Mouse (Mus musculus): Measurements from ENCODE around the gene Psmd13. TPM values are rescaled to one million over a fixed set of nuclear protein-coding genes. Genes with fewer than 3 reads are reported as not detected.

The Psmd13 gene
- 182 and 184 TPM in 2 replicates for total RNA-seq (2017)

DNA sequence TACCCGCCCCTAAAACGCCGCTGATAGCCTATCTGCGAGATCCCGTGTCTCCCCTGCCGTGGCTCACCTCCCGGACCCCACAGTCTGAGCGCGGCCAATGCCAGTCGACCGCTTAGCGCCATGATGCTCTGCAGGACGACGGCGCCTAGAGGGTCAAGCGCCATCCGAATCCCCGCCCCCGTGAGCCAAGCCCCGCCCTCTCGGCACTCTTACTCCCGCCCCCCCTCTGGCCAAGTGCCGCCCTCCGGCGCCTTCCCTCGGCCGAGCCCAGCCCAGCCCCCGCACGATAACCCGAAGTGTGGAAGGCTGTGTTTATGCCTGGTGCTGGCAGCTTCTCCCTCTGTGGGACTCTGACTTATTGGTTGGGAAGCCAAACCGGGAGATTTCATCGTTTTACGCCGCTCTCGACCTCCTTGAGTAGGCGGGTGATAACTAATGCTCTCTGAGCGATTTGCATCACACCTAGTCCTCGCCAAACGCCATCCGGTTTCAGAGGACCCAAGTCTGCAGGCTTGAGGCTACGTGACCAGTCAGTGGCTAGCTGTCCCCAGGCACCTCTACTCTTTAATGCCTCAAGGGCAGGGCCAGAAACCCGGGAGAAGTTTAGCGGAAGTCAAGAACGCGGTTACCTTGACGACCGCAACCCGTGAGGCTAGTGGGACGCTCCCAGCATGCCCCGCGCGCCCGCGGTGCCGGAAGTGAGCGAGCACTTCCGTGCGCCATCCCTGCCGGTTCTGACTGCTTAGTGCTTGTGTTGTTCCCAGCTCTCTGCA lies at the start of gene Psmd13, which contains the start of gene Sirt3:
Gene Psmd13, plus strand, starts transcription at position 273 of the 773 bp plus-strand sequence.
Gene Sirt3, minus strand, starts transcription at position 614 of the 773 bp plus-strand sequence.
- peak; percentile 73 for ATAC-seq (replicated peaks; ENCODE audit: low read depth, poor library complexity, severe bottlenecking)

DNA sequence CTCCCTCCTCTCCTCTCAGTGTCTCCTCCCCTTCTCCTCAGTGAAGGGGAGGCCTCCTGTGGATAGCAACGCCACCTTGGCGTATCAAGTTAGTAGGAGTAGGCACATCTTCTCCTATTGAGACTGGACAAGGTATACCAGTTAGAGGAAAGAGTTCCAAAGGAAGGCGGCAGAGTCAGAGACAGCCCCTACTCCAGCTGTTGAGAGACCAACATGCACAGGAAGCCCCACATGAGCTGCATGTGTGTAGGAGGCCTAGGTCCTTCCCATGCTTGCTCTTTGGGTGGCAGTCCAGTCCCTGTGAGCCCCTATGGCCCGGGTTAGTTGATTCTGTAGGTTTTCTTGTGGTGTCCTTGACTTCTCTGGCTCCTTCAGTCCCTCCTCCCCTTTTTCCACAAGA lies 48.4 kb upstream of the Psmd13 start:
- ATAC-seq (replicated peaks; ENCODE audit: low read depth, poor library complexity, severe bottlenecking) = no peak

DNA sequence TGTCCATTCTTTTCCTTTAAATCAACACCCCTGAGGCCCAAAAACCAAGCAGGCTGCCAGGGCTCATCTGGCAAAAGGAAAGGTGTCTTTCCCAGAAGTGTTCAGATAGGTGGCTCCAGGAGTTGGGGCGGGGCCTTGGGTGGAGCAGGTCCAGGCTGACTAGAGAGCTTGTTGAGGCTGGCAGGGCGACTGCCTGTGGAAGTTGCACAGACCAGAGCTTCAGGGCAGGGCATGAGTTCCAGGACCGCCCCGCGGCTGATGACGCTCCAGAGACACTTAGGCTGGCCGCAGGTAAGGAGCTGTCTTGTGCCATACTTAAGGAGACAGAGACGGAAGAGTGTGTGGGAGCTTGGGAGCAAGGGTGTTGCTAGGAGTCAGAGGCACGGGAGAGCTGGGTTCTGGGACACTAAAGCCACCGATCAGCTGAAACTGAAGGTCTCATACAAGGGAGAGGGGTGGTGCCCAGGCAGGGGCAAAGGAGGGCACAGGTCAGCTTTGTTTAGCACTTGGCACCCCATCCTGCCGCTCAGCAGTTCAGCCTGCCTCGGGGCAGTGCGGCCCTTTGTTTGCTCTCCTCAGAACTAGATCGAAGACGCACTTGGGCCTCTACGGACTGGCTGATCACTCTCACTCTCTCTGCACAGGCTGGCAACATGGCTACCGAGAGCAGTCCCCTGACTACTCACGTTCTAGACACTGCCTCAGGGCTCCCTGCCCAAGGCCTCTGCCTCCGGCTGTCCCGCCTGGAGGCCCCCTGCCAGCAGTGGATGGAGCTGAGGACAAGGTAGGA lies 46.6 kb upstream of the Psmd13 start, which contains the start of gene Urah:
Gene Urah, plus strand, starts transcription at position 51 of the 790 bp plus-strand sequence.
- ATAC-seq (replicated peaks; ENCODE audit: low read depth, poor library complexity, severe bottlenecking) = no peak

DNA sequence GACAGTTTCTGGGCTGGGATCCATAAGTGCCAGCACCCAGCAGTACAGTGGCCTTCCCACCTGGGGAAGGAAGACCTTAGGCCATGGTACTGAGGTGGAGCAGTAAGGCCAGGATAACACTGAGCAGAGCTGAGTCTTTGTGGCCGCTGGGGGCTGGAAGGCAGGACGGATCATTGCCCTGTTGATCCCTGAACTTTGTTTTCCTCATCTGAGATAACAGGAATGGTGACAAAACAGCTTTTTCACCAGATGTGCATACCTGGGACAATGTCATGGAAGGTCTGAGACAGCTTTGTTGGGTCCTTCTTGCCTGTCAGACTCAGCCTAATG lies 46.0 kb upstream of the Psmd13 start:
- no peak for ATAC-seq (replicated peaks; ENCODE audit: low read depth, poor library complexity, severe bottlenecking)

DNA sequence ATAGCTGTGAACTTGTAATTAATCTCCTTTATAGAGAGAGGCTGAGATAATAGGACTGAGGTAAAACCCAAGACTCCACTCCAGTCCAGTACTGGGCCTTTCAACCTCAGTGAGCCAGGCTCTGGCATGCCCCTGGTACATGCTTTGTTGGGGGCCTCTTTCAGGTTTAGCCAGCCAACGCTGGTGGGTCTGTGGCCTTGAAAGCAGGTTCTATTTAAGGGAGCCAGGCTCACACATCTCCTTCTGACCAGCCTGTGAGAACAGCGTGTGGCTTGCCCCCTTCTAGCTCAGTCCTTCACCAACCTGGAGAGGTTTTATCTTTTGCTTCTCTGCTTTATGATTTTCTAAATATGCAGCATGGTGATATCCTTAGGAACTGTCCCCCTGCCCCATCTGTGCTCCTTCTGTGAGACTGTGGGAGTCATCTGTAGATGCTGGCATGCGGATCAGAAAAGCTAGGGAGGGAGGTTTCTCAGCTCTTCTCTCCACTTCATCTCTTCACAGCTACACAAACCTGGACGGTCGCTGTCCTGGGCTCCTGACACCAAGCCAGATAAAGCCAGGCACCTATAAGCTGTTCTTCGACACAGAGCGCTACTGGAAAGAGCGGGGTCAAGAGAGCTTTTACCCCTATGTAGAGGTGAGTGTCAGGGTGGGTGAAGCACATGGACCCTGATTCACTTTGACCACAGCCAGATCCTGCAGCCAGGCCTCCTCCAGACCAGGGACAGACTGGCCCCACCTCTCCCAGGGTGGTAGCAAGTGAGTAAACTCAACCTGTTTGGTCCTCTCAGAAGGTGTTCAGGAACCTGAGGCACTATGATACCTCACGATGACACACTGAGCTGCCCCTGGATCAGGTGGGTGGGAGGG lies 45.3 kb upstream of the Psmd13 start:
- ATAC-seq (replicated peaks; ENCODE audit: low read depth, poor library complexity, severe bottlenecking) = no peak

DNA sequence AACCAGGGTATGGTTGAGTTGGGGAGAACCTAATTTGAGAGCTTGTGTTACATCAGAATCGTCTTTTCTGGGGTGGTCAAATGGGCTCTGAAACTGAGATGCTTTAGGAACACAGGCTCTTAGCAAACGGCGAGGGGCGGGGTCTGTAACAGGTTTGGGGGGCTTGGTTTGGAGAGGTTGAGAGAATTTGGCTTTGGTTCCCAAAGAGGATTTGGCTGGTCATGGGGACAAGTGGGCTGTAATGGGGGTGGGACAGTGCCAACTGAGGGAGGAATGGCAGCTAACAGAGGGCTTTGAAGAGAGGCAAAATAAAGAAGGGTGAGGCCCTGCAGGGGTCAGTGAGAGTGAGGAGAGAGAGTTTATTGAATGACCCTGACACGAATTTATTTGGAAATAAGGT lies 42.2 kb upstream of the Psmd13 start:
- ATAC-seq (replicated peaks; ENCODE audit: low read depth, poor library complexity, severe bottlenecking) = no peak

DNA sequence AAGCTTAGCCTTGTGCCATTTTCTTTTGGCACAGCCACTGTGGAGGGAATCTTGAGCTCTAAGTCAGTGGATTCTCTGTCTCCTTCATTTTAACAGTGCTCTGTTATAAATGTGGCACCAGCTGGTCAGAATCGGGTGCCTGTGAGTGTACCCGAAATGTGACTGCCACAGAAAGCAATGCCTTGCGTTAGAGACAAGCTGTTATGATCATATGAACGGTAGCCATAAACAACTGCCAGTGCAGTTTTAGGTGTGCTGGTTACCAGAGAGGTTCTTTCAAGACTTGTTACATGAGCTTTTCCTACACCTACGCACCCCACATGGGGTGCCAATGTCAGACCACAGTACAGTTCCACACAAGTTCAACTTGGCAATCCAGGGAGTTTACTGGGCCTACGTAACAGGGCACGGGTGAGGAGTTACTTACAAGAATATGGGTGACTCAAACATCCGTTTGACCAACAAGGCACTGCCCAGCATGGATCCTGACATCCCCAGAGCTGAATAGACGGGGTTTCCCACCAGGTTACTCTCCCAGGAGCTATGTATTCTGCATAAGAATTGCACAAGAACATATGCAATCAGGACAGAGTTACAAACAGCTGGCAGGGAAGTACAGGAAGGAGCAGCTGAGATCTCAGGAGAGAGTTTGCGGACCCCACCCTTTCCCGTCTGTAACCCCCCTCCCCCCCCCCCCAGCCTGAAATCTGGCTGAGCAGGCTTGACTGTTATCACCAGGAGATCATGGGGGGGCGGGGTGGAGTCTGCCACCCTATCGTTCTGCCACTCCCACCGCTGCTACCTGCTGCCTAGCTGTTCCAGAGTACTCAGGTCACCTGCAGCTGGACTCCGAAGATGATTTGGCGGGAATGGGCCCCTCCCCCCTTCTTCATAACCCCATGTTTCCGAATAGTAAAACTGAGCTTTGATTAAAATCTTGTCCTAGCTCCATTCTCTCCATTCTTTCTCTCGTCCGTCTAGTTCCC lies 40.7 kb upstream of the Psmd13 start:
- no peak for ATAC-seq (replicated peaks; ENCODE audit: low read depth, poor library complexity, severe bottlenecking)

DNA sequence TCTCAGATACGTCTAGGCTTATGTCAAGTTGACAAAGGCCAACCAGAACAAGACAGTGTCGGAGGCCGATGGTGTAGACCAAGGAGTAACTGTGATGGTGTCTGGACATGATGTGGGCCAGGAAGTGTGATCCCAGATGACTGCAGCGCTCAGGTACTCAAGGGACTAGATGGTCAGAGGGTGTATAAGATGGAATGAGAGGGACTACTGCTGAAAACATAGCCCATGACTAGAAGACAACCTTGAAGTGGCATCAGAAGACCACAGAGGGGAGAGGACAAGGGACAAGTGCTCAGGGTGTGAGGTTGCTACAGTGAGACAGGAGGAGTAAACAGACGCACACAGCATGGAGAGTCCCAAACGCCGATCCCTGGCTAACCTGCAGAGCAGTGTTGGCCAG lies 38.0 kb upstream of the Psmd13 start:
- no peak for ATAC-seq (replicated peaks; ENCODE audit: low read depth, poor library complexity, severe bottlenecking)

DNA sequence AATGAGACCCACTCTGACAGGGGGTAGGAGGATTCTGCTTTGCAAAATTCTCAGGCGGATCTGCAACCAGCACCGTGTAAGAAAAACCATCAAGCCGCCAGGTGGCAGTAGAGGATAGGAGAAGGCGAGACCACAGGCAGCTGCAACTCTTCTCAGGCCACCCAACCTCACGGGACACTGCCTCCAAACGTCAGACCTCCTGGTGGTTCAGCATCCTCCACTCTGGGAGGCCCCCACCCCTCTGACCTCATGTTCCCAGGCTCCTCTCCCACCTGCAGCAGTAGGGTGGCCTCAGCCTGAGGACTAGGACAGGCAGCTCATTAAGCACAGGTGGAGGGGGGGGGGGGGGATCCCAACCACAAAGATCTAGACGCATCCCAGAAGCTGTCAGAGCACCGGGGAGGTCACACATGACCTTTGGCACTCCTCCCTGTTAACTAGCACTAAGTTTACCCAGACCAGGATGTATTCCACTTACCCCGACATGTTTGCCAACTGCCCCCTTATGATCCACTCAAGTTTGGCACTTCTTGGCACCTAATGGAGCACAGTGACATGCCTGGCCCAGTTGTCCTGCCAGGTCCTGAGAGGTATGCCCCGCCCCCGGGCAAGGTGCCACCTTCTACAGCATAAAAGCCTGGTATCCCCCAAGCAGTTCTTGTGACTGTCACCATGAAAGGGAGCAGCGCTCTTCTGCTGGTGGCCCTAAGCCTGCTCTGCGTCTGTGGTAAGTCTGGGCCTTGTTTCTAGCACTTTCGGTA lies 36.7 kb upstream of the Psmd13 start, which contains the start of gene Scgb1c1:
Gene Scgb1c1, plus strand, starts transcription at position 643 of the 761 bp plus-strand sequence.
- peak; percentile 91 for ATAC-seq (replicated peaks; ENCODE audit: low read depth, poor library complexity, severe bottlenecking)

DNA sequence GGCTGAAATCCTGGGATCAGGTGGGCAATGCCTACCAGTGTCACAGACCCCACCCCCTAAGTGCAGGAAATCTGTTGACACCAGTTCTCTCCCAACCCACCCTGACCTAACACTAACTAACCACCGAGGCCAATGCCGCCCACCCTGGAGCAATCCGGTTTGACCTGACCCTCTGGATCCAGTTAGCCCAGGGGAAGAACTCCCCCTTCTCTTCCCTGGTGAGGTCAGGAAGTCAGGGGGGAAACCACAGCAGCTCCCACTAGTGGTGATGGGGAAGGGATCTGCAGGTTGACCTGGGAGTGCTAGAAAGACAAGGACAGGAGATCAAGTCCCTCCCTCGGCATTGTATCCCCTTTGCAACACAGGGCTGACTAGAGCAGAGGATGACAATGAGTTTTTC lies 36.1 kb upstream of the Psmd13 start:
- no peak for ATAC-seq (replicated peaks; ENCODE audit: low read depth, poor library complexity, severe bottlenecking)

DNA sequence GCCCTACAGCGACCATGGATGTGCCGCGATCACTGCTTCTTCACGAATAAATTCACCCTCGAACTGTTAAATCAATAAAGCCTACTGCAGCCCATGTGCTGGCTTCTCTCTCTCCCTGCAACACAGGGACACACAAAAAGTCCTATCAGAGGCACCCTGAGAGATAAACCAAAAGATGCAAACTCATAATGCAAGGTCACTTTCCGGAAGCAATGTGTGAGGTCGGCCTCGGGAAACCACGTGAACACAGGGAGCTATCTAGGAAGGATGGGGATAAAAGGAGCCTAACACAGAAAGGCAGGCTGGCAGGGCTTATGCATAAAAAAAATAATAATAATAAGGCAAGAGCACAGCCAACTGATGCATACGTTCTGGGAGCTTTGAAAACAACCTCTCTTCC lies 35.1 kb upstream of the Psmd13 start:
- ATAC-seq (replicated peaks; ENCODE audit: low read depth, poor library complexity, severe bottlenecking) = no peak

DNA sequence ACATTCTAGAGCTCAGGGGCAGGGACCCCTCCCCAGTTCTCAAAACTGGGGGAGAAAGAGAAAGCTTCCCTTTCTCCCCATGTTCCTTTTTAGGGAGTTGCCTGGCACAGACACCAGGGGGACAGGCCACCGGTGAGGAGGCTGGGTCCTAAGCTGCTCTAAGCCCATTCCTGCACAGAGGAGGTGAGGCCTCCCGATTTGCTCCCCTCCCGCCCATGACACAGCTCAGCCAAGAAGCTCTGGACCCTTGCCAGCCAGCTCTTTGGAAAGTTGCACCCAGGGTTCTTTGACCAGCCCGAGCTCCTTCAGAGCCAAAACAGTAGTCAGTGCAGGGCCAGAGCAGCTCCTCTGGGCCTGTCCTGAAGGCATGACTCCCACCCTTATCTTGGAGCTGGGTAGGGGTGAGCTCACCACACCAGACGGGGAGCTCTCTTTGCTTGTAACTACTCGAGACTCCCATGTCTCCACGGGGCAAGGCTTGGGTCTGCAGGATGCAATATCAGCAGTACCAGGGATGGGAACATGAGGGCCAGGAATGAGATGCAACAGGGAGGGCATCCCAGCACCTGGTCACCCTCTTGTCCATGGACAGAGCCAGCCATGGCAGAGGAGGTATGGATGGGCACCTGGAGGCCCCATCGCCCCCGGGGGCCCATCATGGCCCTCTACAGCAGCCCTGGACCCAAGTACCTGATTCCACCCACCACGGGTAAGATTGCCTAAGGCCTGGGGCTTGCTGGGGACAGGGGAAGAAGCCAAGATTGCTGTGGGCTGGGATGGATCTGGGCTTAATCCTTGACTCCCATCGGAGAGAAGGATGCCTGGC lies 33.8 kb upstream of the Psmd13 start, which contains the start of gene Odf3:
Gene Odf3, plus strand, starts transcription at position 51 of the 826 bp plus-strand sequence.
- no peak for ATAC-seq (replicated peaks; ENCODE audit: low read depth, poor library complexity, severe bottlenecking)

DNA sequence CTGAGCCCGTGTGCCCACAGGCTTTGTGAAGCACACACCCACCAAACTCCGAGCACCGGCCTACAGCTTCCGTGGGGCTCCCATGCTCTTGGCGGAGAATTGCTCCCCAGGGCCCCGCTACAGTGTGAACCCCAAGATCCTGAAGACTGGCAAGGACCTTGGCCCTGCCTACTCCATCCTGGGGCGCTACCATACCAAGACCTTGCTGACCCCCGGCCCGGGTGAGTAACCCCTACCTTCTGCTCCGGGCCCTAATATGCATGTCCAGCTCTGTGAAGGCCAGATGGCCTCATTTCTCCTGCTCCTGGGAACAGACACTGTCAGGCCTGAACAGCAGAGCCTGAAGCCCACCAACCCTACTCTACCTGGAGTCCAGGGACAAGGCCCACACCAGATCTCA lies 33.2 kb upstream of the Psmd13 start:
- no peak for ATAC-seq (replicated peaks; ENCODE audit: low read depth, poor library complexity, severe bottlenecking)

DNA sequence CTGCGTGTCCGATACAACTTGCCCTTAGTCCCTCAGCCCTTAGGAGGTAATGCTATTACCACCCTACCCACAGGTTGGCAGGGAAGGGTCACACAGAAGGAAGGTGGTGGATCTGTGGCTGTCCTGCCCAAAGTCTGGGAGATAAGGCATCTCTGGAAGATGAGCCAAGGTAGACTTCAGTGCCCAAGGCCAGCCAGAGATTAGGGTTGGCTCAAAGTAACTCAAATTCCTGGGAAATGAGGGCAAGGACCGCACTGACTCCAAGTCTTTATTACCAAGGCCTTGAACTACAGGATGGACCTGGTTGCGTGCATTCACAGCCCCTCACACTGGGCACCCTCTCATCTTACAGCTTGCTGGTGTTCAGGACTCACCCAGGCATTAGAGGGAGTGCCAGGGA lies 29.9 kb upstream of the Psmd13 start:
- ATAC-seq (replicated peaks; ENCODE audit: low read depth, poor library complexity, severe bottlenecking) = no peak

DNA sequence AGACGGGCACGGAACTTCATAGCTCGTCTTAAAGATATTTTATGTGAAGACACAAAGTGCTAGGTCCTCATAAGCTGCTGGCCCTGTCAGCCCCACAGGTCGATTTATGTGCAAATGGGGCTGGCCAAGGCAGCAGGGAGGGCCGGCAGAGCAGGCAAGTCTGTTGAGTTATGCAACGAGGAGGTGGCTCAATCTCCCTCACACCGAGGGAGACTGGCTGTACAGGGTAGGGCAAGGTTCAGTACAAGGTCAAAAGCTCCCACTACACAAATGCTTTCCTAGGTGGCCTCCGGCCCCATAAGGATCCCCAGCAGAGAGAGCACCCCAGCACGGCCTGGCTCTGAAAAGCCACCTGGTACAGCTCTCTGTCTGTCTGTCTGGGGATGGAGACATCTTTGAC lies 28.4 kb upstream of the Psmd13 start:
- ATAC-seq (replicated peaks; ENCODE audit: low read depth, poor library complexity, severe bottlenecking) = no peak

DNA sequence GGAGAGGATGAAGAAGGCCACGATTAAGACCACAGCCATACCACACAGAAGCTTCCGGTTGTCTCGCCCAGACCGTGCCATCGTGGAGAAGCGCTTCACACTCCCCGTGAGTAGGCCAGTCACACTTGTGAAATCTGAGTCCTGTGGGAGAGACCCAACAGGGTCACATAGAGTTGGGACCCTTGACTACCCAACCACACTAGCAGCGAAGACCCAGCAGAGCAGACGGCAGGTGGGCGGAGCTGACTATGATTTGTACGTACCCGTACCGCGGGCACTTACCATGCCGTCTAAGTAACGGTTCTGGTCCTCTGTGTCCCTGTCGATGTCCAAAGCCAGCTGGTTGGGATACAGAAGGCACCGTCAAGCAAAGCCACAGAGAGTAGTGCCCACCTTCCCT lies 27.3 kb upstream of the Psmd13 start:
- ATAC-seq (replicated peaks; ENCODE audit: low read depth, poor library complexity, severe bottlenecking) = no peak

DNA sequence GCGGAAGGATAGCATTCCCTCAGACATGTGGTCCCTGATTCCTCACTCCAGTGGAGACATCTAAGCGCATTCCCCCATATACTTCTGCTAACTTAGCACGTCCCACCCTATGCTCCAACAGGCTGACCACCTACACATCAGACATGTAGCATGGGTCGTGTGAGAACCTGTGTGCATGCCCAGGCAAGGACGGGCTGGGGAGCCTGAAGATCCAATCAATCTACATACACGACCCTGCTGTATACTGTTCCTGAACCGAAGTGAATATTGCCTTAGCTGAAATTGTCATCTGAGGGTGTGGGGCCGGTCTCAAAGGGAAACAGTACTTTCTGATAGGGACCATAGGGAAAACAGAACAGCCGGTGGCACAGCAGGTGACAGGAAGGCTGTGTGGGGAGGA lies 26.6 kb upstream of the Psmd13 start:
- ATAC-seq (replicated peaks; ENCODE audit: low read depth, poor library complexity, severe bottlenecking) = no peak
